Comparison of ENCODE assay signal across 12 mouse cellular contexts in the genomic region with DNA sequence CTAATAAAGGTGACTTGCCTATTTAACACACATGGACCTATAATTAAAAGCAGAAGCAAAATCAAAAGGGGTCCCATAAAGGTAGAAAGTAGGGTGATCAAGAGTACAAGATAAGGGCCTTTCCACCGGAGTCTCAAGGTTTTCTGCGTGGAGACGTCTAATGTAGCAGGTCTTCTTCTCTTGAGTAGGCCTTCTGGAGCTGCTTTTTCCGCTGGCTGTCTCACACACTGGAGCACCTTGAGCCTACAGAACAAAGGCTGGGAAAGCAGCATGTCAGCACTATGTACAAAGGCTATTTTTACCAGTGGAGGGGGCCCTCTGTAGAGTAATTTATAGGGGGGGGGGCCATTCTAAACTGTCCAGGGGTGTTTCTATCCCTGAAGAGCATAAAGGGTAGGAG. TPM values are rescaled to one million over a fixed set of nuclear protein-coding genes. Genes with fewer than 3 reads are reported as not detected.
DNase-seq lines count a peak whose midpoint lies in the region.
"Not testable (repeated sequence)": the region's sequence is repeated elsewhere in the genome, so short reads cannot be mapped to it uniquely, and the experiment has no call there.
"Had no signal": no experiment of that assay in that cellular context is flagged by ENCODE, and none has a peak within 500 bp of the region (broad histone marks: within the 10 kb centered on the region; RNA-seq: fewer than 3 reads in every experiment).

No protein-coding gene starts in this region.

- H3K4me3 ChIP-seq in heart, embryonic 10.5 days, result not testable (repeated sequence)

- not testable (repeated sequence) for H3K36me3 ChIP-seq in heart, embryonic 10.5 days

- H3K27ac ChIP-seq in heart, embryonic 10.5 days, result not testable (repeated sequence)

- H3K4me1 ChIP-seq in heart, embryonic 10.5 days, result not testable (repeated sequence)

- peak; percentile 50 for DNase-seq in ES-CJ7 (ENCODE audit: low read depth, low spot score)
- peak; percentile 73 for DNase-seq in R1 (ENCODE audit: low read depth, low spot score)
- DNase-seq in ZHBTc4 (ENCODE audit: low read depth, low spot score), result peak; percentile 47
- DNase-seq in heart, embryonic 10.5 days (ENCODE audit: low spot score), result peak; percentile 35

- 86% methylated on average over 4 of the region's 4 CpGs for WGBS in heart, embryonic 10.5 days

- not testable (repeated sequence) for H3K27me3 ChIP-seq in heart, embryonic 10.5 days (ENCODE audit: insufficient read depth, poor library complexity, severe bottlenecking)

- H3K9me3 ChIP-seq in heart, embryonic 10.5 days, result not testable (repeated sequence)

RNA-seq across cellular contexts. Expression of a gene that starts 11.2 kb away (rescaled TPM):
- polyA plus RNA-seq in heart, embryonic 10.5 days (2016; fragmentation: Nextera tagmentation; extraction: Ambion mirVana), result not detected in 2 replicates
- polyA plus RNA-seq: activated CD4-positive, CD25-positive, alpha-beta regulatory T cell, adult 4 months; adrenal gland, adult 2 months; brain, embryonic 14.5 days; C2C12; CD4-positive, CD25-positive, alpha-beta regulatory T cell, adult 4 months; cerebellum, adult 2 months; G1E; Patski had no signal

RNA-seq across cellular contexts. Expression of a gene that starts 21.4 kb away (rescaled TPM):
- polyA plus RNA-seq in heart, embryonic 10.5 days (2016; fragmentation: Nextera tagmentation; extraction: Ambion mirVana), result not detected in 2 replicates
- polyA plus RNA-seq: activated CD4-positive, CD25-positive, alpha-beta regulatory T cell, adult 4 months; adrenal gland, adult 2 months; brain, embryonic 14.5 days; C2C12; CD4-positive, CD25-positive, alpha-beta regulatory T cell, adult 4 months; cerebellum, adult 2 months; G1E; Patski had no signal

RNA-seq across cellular contexts. Expression of a gene that starts 28.8 kb away (rescaled TPM):
- not detected in 2 replicates for polyA plus RNA-seq in heart, embryonic 10.5 days (2016; fragmentation: Nextera tagmentation; extraction: Ambion mirVana)
- polyA plus RNA-seq: activated CD4-positive, CD25-positive, alpha-beta regulatory T cell, adult 4 months; adrenal gland, adult 2 months; brain, embryonic 14.5 days; C2C12; CD4-positive, CD25-positive, alpha-beta regulatory T cell, adult 4 months; cerebellum, adult 2 months; G1E; Patski had no signal
